Mouse (Mus musculus): Measurements from ENCODE around the gene Mad1l1.

DNA sequence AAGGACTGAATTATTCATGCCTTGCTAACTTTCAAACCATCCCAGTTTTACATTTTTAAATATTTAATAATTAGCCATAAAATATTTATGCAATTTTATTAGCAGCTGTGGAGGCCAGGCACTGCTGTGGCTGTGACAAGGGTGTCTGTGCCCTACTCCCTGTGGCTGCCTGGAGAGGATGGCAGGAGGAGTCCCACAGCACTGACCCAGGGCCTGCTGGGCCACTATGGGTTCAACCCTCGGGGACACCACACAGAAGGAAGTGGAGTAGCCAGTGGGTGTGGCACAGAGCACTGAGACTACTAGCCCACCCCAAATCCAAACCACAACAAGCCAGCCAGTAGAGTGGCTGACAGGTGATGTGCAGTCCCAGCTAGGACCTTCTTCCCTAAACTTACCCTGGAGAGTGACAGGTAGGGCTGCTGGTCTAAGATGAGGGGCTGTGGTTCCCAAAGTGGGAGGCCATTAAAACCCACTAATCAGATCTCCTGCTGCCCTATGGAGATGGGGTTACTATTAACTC lies 248.1 kb downstream of the Mad1l1 start:
- no peak for TF ChIP-seq CTCF (IDR thresholded peaks at IDR 0.05; ENCODE audit: control insufficient read depth, insufficient read depth, low read length)
- no peak for TF ChIP-seq POLR2A (IDR thresholded peaks at IDR 0.05; ENCODE audit: borderline replicate concordance, control insufficient read depth, low read depth, low read length)

All from bone marrow, adult 2 months (tissue).